Mouse (Mus musculus) spleen, embryonic (tissue): ENCODE measurements around the gene Kirrel2.

Source experiments
- CTCF ChIA-PET: fragments of 350-600 bp; sonication (Branson Sonifier 250); formaldehyde crosslinking; loops from one replicate; lab custom pipeline; 2022; lab: Charles Lee

Gene Kirrel2

DNA sequence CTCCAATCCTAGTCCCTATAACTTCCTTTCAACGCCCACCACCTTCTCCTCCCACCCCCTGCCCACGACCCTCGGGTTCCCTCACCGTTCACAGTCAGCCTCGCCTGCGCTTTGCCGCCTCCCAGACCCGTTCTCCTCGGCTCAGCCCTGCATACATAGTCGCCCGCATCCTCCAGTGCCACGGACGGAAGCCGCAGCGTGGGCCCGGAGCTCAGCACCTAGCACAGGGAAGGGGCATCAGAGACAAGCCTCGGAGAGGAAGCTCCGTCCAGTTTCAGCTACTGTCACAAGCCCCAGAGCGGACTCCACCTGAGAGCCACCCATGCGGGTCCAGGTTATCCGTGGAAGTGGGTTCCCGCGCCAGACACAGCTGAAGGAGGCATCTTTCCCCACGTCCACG, 4.2 kb downstream of the Kirrel2 start:
- CTCF ChIA-PET, result no interaction called here

DNA sequence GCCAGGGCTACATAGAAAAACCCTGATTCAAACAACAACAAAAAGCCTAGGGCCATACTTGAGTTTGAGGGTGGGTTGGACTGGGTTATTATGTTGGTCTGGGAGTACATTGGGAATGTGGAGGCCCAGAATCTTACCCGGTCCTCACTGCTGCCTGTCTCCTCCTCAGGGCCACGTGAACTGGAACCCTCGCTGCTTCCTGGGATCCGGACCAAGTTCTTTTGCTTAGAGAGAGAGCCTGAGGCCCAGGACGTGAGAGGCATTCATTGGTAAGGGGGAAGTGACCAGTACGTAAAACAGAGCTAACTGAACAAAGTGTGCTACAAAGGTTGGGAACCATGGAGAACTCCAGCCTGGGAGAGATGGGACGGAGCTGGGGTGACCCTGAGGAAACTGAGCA, 7.2 kb downstream of the Kirrel2 start:
- CTCF ChIA-PET, result interaction anchor here (0.6 kb wide), 1 partner anchor 16 kb away, joined by 3 read pairs; no protein-coding TSS in a partner anchor

DNA sequence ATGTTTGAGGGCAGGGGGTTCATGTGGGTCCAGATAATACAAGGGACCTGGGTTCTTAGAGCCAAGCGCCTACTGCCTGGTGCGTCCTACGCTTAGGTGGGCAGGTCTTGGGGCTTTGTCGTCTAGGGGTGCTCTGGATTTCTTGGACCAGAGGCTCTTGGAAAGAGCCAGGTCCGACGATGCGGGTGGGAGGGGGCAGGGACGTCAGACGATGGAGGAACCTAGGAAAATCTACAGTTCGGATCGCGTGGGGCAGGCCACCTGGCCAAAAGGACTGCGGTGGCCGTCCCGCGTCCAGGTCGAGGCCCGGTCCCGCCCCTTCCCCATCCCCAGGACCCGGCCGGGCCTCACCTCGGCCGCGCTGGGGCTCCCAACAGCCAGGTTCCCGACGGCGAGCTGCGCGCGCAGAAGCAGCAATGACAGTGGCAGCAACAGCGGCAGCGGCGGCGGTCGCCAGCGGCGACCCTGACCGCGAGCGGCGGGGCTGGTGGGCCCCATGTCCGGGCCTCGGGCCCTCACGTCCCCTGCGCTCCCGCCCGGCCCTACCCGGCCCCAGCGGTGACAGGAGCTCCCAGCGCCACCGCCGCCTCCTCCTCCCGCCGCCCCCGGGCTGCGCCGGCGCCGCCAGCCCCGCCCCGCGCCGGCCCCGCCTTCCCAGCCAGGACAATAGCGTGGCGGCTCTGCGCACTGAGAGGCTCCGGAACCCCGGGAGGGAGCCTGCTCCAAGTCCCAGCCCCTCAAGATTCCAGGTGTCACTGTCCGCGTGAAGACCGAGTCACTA, 12.3 kb downstream of the Kirrel2 start, which contains the start of gene Aplp1:
Gene Aplp1, minus strand, starts transcription at position 565 of the 781 bp plus-strand sequence.
- CTCF ChIA-PET, result no interaction called here

DNA sequence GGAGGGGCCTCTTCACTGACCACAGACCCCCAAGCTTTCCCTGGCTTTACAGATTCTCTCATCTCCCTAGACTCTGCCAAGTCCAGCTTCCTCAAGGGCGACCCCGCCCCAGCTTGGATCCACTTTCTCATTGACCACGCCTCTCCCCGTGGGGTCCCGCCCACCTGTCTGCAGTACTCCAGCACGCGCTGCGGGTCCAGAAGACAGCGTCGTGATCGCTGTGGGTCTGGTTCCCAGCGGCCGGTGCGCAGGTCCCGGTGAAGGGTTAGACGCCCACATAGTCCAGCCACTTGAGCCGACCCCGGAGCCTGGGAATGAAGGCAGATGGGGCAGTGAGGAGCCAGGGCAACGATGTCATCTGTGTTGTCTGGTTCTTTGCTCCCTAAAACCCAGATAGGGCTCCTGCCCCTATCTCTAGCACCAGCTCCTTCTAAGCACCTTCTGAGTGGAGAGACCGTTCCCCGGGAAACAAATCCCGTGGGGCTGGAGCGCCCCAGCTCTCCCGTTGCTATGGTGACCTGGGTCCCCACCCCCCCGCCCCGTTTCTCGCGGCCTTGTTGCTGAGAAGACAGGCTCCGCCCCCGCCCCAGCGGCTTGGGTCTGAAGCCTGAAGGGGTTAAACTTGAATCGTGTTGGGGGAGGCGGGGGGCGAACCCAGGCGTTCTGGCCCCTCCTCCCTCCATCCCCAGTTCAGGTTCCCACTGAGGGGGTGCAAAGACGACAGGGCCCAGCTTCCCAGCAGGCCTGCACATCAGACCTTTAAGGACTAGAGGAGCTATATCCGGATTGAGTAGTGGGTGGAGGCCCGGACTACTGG, 13.1 kb downstream of the Kirrel2 start:
- CTCF ChIA-PET, result interaction anchor here (0.6 kb wide), 1 partner anchor 628 kb away, joined by 6 read pairs; the partner anchor contains the start of gene Zfp790

DNA sequence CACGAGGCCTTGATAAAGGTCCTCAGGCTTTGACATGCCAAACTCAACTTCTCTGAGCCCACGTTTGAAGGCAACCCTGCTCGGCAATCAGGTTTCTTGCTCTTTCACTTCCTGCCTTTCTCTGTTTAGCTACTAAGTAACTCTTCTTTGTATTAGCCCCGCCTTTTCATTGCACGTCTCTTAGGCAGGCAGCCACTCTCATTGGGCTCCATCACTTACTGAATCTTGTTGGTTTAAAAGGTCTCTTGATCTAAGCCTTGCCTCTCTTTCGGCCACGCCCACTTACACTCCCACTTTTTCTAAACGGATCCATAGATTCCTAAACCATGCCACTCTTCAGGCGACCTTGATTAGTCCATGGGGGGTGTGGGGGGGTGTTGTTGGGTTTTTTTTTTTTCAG, 13.8 kb downstream of the Kirrel2 start:
- CTCF ChIA-PET, result interaction anchor here (0.6 to 0.7 kb wide), 2 partner anchors 20 to 628 kb away, joined by 5 to 6 read pairs; partner anchors contain the start of gene Zfp790

DNA sequence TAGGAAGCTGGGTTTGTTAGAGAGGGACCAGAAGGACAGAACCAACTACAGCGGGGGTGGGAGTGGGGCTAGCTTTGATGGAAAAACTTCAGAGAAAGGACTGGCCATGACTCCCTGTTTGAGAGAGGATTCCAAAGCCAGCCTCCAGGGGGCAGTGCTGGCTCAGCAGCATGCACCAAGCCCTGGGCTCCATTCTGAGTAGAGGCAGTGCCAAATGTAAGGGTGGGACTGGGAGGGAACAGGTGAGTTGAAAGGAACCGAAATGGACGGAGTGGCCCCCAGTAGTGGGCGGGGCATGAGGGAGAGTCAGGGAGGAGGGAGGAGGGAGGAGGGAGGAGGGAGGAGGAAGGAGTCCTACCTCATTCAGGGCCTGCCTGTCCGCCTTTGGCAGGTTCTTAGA, 16.8 kb downstream of the Kirrel2 start:
- CTCF ChIA-PET, result interaction anchor here (0.5 to 0.9 kb wide), 3 partner anchors 111 to 625 kb away, joined by 3 to 10 read pairs (median 7); partner anchors contain the start of gene Zfp790

DNA sequence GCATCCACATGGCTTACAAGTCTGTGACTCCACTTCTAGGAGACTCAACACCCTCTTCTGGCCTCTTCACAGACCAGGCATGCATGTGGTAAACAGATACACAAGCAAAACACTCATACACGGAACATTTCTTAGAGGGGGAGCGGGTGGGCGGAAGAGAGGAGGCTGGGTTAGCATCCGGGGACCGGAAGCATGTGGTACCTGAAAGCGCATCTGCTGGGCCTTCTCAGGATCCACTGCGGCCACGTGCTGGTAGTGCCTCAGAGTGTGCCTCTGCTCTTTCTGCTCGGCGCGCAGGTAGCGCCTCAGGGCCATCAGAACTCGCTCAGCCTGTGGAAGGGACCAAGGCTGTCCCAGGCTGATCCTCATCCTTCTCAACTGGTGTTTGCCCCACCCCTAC, 17.8 kb downstream of the Kirrel2 start:
- CTCF ChIA-PET, result no interaction called here

DNA sequence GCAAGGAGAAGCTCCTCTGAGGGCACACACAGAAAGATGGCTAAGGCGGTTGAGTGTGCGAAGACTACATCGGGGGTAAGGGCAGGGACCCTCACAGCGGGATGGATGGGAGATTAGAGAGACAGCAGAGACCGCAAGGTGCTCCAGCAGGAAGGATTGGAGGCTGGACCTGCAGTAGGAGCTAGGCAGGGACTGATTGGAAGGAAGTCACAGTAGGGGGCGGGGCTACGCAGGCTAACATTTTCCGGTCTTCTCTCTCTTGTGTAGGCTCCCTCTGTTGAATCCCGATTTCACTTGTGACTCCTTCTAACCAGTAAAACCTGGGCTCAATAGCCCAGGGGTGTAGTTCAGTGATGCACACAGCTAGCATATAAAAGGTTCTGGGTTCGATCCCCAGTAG, 20.6 kb downstream of the Kirrel2 start:
- CTCF ChIA-PET, result interaction anchor here (1.1 kb wide), 2 partner anchors 19 to 83 kb away, joined by 3 to 6 read pairs; no protein-coding TSS in a partner anchor

DNA sequence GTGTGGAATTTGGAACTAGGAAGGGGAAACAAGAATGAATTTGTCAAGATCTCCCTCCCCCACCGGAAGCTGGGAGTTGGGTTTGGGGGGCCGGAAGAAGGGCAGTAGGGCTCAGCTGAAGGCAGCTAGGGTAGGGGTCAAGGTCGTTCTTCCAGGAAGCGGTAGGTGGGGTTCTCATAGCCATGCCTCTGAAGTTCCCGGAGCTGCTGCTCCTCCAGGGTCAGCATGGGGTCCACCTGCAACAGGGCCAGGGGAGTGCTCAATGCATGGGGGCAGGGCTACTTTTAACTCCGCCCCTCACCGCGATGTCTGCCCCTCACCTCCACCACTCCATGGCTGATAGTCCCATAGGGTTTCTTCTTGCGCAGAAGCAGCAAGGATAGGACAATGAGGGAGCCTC, 22.3 kb downstream of the Kirrel2 start:
- CTCF ChIA-PET, result interaction anchor here (0.5 kb wide), 1 partner anchor 34 kb away, joined by 3 read pairs; no protein-coding TSS in a partner anchor

DNA sequence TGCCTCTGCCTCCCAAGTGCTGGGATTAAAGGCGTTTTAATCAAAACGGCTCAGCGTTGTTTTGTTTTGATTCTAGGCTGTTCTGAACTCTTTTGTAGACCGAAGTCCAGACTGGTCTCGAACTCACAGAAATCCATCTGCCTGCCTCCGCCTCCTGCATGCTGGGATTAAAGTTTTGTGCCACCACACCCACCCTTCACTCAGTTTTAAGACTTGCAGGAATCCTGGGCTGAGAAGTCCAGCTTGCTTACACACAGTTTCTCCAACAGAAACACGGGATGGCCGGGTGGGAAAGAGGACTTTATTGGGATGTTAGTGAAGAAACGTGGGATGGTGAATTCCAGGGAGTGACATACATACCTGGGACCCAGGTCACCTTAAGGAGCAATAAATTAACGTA, 22.8 kb downstream of the Kirrel2 start:
- CTCF ChIA-PET, result interaction anchor here (1.2 to 1.6 kb wide), 2 partner anchors 15 to 55 kb away, joined by 3 to 5 read pairs; no protein-coding TSS in a partner anchor

DNA sequence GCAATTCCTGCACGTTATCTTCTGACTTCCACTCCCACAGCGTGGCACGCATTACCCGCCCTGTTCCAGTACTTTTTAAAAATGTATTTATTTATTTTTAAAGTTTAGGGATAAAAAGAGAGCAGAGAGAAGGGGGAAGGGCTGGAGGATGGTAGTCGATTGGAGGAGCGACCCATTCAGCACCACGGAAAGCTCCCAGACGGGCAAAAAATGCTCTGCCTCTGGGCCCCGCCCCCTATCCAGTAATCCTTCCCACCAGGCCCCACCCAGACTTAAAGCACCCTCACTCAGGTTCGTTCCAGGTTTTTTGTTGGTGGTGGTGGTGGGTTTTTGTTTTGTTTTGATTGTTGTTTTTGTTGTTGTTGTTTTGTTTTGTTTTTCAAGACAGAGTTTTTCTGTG, 23.3 kb downstream of the Kirrel2 start:
- CTCF ChIA-PET, result interaction anchor here (0.7 to 1.6 kb wide), 3 partner anchors 16 to 110 kb away, joined by 3 to 5 read pairs (median 3); no protein-coding TSS in a partner anchor

DNA sequence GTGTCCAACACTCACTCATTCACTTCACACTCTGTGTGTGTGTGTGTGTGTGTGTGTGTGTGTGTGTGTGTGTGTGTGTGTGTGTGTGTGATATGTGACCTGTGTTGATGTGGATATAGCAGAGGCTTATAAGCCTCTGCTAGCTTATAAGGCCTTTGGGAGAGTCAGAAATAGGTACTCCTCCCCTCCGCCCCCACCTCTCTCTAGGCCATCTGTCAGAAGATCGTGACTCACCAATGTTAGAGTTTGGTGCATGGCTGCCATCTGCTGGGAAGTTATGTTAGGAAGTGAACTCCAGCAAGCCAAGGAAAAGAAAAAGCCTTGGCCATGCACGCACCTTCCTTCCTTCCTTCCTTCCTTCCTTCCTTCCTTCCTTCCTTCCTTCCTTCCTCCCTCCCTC, 25.7 kb downstream of the Kirrel2 start:
- CTCF ChIA-PET, result no interaction called here

DNA sequence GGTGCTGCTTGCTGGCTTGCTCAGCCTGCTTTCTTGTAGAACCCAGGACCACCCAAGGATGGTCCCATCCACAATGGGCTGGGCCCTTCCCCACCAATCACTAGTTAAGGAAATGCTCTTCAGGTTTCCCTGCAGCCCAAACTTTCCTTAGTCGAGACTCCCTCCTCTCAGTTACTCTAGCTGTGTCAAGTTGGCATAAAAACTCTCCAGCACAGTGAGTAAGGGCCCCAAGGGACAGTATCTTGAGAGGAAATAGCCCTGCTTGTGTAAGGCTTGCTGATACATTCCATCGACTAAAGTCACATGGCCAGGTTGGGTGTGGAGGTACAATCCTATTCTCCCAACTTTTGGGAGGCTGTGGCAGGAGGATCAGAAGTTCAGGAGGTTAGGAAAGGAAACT, 27.3 kb downstream of the Kirrel2 start:
- CTCF ChIA-PET, result interaction anchor here (0.7 kb wide), 2 partner anchors 12 to 217 kb away, joined by 6 to 29 read pairs; no protein-coding TSS in a partner anchor

DNA sequence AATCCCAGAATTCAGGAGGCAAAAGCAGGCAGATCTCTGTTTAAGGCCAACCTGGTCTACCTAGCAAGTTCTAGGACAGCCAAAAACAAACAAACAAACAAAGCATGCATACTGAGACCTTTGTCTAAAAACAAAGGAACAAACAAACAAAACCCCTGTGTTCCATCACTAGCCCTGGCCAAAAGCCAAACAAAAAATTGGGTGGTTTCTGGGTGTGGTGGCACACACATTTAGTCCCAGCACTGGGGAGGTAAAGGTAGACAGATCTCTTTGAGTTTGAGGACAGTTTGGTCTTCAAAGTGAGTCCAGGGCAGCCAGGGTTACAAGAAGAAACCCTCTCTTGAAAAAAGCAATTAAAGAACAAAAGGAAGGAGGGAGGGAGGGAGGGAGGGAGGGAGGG, 28.2 kb downstream of the Kirrel2 start:
- CTCF ChIA-PET, result interaction anchor here (0.7 kb wide), 2 partner anchors 11 to 217 kb away, joined by 6 to 29 read pairs; no protein-coding TSS in a partner anchor

DNA sequence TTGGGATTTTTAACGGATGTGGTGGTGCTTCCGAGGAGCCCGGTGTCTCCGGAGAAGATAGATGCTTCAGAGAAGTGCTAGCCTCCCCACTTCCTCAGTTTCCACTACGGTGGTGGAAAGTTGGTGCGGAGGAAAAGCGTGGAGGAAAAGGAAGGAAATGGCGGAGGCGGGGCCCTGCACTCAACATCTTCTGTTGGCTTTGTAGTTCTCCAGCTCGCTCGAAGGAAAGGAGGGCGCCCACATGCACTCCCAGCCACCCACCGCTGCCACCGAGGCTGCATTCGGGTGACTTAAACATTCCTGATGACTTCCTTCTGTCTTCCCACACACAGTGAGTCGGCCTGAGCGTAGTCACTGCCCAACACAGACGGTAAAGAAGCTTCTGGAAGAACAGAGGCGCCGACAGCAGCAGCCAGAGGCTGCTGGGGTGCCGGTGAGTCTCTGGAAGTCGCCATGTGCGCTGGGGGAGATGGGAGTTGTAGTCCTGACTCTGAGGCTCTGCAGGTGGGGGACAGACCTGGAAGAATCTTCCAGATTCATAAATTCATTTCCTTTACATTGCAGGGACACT, 34.3 kb downstream of the Kirrel2 start:
- CTCF ChIA-PET, result interaction anchor here (1.0 kb wide), 1 partner anchor 31 kb away, joined by 3 read pairs; no protein-coding TSS in a partner anchor

DNA sequence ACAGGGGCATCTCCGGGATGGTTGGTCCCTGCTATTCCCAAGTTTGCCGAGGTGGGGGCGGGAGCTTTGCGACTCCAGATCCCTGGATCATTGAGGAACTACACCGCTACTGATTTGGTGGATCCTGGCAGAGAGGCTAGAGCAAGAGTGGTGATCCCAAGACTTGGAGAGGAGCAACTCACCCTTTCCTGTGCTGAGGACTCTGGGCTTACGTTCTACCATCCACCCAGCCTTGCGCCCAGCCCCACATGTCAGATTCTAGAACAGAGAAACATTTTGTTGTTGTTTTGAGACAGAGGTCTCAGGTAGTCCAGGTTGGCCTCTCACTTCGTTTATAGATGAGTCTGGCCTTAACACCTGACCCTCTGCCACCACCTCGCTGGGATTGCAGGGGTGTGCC, 34.9 kb downstream of the Kirrel2 start:
- CTCF ChIA-PET, result interaction anchor here (1.0 kb wide), 2 partner anchors 13 to 30 kb away, joined by 3 read pairs; no protein-coding TSS in a partner anchor

DNA sequence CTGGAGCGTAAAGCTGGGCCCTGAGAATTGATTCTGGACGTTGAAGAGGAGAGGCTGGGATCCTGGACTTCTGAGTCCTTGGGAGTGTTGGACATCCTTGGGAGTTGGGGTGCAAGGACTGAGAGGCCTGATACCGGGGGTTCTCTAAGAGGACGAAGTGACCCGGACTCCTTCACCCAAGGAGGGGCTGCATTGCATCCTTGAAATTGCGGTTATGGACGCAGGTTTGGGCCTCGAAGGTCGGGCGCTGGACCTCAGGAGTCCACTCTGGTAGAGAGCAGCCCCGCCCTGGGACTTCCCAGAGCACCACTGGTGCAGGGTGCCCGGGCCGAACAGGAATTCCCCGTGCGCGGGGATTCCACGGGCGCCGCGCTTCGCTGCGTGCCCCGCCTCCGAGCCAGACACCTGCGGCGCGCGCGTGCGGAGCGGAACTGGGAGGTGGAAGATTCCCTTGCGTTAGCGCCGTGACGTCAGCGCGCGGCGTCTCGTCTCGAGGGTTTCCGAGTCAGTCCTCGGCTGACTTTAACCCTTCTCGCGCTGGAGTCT, 35.5 kb downstream of the Kirrel2 start:
- CTCF ChIA-PET, result interaction anchor here (1.0 kb wide), 1 partner anchor 12 kb away, joined by 3 read pairs; no protein-coding TSS in a partner anchor

DNA sequence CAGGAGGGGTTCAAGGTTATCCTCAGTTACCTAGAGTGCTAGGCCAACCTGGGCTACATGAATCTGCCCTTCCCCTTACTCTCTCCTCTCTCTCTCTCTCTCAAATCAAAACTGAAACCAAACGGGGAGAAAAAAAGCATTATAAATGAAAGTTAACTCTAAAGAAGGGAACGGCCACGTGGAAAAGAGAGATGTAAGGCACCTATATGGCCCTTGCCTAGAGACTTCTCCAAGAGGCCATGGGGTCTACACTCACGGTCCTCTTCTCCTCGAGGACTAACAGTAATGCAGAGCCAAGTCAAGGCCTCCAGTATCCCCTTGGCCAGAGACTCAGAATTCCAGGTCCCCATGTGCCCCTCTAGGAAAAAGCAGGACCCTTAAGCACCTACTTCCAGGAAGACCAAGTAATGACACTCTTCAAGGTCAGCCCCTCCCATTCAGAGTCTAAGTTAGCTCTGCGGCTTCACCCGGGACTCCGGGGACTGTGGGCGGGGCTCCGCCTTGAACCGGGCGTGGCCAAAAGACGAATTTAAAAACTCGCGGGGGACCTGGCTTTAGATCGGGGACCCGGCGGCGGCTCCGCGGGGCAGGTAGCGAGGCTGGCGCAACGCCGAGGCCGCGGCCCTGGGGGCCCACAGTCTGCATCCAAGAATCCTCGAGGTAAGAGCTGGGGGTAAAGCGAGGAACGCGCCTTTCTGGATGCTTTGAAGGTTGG, 36.2 kb downstream of the Kirrel2 start, which contains the start of gene Nfkbid:
Gene Nfkbid, plus strand, starts transcription at position 558 of the 715 bp plus-strand sequence.
- CTCF ChIA-PET, result interaction anchor here (1.0 kb wide), 1 partner anchor 12 kb away, joined by 3 read pairs; no protein-coding TSS in a partner anchor

DNA sequence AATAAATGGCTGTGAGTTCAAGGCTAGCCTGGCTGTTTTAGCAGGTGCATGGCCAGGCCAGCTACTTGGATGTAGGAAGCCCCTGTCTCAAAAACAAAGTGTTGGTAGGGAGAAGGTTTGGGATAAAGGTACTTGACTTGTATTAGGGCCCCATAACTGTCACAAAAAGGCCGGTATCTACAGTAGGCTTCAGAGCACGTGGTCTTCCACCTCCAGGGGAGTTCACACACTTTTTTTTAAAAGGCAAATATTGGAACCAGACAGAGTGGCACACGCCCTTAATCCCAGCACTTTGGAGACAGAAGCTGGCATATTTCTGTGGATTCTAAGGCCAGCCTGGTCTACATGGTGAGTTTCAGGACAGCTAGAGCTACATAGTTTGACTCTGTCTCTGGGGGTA, 36.8 kb downstream of the Kirrel2 start:
- CTCF ChIA-PET, result interaction anchor here (0.6 kb wide), 2 partner anchors 26 to 1124 kb away, joined by 3 read pairs; no protein-coding TSS in a partner anchor
